Mouse (Mus musculus) cortical plate, adult 2 months (tissue): ENCODE data around the gene Lsm14b.

Source experiments
- CTCF ChIP-seq: fragments of 200-500 bp; IDR thresholded peaks from 2 replicates; pipeline ENCODE4 v1.5.1; 2011; ENCODE audit warnings: mild to moderate bottlenecking, control low read depth, low read length; ENCODE audit not compliant: insufficient read depth; ENCODE audit errors: extremely low read depth
- POLR2A ChIP-seq: fragments of 200-500 bp; IDR thresholded peaks from 2 replicates; pipeline ENCODE4 v1.6.1; 2011; ENCODE audit warnings: mild to moderate bottlenecking, low read length, control low read depth; ENCODE audit not compliant: insufficient read depth; ENCODE audit errors: extremely low read depth

DNA sequence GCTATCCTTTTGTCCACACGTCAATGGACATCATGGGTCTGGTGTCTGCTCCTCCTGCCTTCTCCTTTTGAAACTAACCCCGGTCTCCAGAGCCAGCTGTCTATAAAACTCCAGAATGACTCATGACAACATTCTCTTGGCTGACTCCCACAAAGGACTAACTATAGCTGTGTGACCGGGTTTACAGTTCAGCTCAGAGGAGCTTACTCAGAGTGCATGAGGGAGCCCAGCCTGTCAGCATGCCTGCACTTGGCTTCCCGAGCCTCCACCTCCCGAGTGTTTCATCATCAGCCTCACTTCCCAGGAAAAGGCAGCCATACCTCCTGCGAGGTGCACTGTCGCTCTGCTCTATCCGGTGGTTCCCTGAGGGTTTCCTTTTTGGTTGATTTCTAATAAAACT is 45.0 kb upstream of the Lsm14b start:
- TF ChIP-seq POLR2A (no peak), CTCF (no peak)
